ENCODE assay signal across 8 mouse cellular contexts in genomic region chr8:57486491-57487440, GRCm38 (mm10). TPM values are rescaled to one million over a fixed set of nuclear protein-coding genes. Genes with fewer than 3 reads are reported as not detected.
DNase-seq lines count a peak whose midpoint lies in the region; ATAC-seq and TF ChIP-seq lines count a peak whose summit lies in the region.

No protein-coding gene starts in this region.

- peak; percentile 38 for ATAC-seq in cerebellum, adult (ENCODE audit: insufficient number of reproducible peaks, low FRiP score, low TSS enrichment)
- peak; percentile 60 for ATAC-seq in intestine, embryonic 14.5 days (replicated peaks; ENCODE audit: low FRiP score, low TSS enrichment, low read depth)
- ATAC-seq in limb, embryonic 11.5 days (ENCODE audit: insufficient number of reproducible peaks, low FRiP score, low TSS enrichment, low read depth) = peak; percentile 76
- peak; percentile 67 for ATAC-seq in midbrain, embryonic 11.5 days (ENCODE audit: low FRiP score)

- no peak for DNase-seq in cerebellum, adult 8-10 months
- DNase-seq in gastrocnemius, postnatal 10 days = peak; percentile 39
- peak; percentile 85 for DNase-seq in intestine, embryonic 14.5 days (ENCODE audit: low spot score)
- DNase-seq in limb, embryonic 11.5 days (ENCODE audit: low spot score) = peak; percentile 79
- peak; percentile 97 for DNase-seq in midbrain, embryonic 11.5 days (ENCODE audit: low spot score, missing footprints)

- peak overlapping the region; percentile 88 for H3K9ac ChIP-seq in intestine, embryonic 14.5 days (ENCODE audit: low read length)
- H3K9ac ChIP-seq in limb, embryonic 11.5 days (ENCODE audit: low read length) = peak overlapping the region; percentile 90
- peak overlapping the region; percentile 96 for H3K9ac ChIP-seq in midbrain, embryonic 11.5 days (ENCODE audit: low read length)

- no peaks in the 10 kb centered on the region for H3K27me3 ChIP-seq in intestine, embryonic 14.5 days (replicated peaks; ENCODE audit: control insufficient read depth, insufficient read depth, low read length)
- H3K27me3 ChIP-seq in limb, embryonic 11.5 days (ENCODE audit: control insufficient read depth, insufficient read depth, low read length) = no peaks in the 10 kb centered on the region
- H3K27me3 ChIP-seq in midbrain, embryonic 11.5 days (ENCODE audit: control insufficient read depth, insufficient read depth, low read length) = no peaks in the 10 kb centered on the region
- no peaks in the 10 kb centered on the region for H3K27me3 ChIP-seq in small intestine, adult 2 months (ENCODE audit: control insufficient read depth, insufficient read depth, low read length)

- peak overlapping the region; percentile 44 for H3K4me3 ChIP-seq in cortical plate, adult 2 months (ENCODE audit: insufficient read depth, low read length)
- H3K4me3 ChIP-seq in intestine, embryonic 14.5 days (ENCODE audit: low read depth, low read length) = peak overlapping the region; percentile 90
- H3K4me3 ChIP-seq in limb, embryonic 11.5 days (ENCODE audit: low read depth, low read length) = peak overlapping the region; percentile 95
- H3K4me3 ChIP-seq in midbrain, embryonic 11.5 days (ENCODE audit: low read depth, low read length) = peak overlapping the region; percentile 94
- peak overlapping the region; percentile 87 for H3K4me3 ChIP-seq in small intestine, adult 2 months (ENCODE audit: low read depth, low read length)

- H3K36me3 ChIP-seq in intestine, embryonic 14.5 days (ENCODE audit: control insufficient read depth, insufficient read depth, low read length) = peaks cover 15% of the 10 kb centered on the region
- peaks cover 8% of the 10 kb centered on the region for H3K36me3 ChIP-seq in limb, embryonic 11.5 days (ENCODE audit: control insufficient read depth, insufficient read depth, low read length)
- H3K36me3 ChIP-seq in midbrain, embryonic 11.5 days (ENCODE audit: control insufficient read depth, insufficient read depth, low read length) = peaks cover 5% of the 10 kb centered on the region; the same call in 1 of the 2 replicates
- H3K36me3 ChIP-seq in small intestine, adult 2 months (ENCODE audit: control insufficient read depth, insufficient read depth, low read length) = peaks cover 7% of the 10 kb centered on the region

- TF ChIP-seq CTCF in cortical plate, adult 2 months (IDR thresholded peaks at IDR 0.05; ENCODE audit: extremely low read depth, insufficient read depth, low read length) = no peak
- no peak for TF ChIP-seq CTCF in small intestine, adult 2 months (IDR thresholded peaks at IDR 0.05; ENCODE audit: extremely low read depth, insufficient read length, insufficient replicate concordance, low read depth, low read length)

- WGBS in intestine, embryonic 14.5 days = under 1% methylated on average over 54 of the region's 54 CpGs
- WGBS in limb, embryonic 11.5 days = under 1% methylated on average over 54 of the region's 54 CpGs
- WGBS in midbrain, embryonic 11.5 days = under 1% methylated on average over 54 of the region's 54 CpGs
- WGBS in small intestine, adult 2 months = under 1% methylated on average over 54 of the region's 54 CpGs

- H3K27ac ChIP-seq in cortical plate, adult 2 months (ENCODE audit: insufficient read depth, low read length) = peak overlapping the region; percentile 25
- H3K27ac ChIP-seq in intestine, embryonic 14.5 days (ENCODE audit: low read depth) = peak overlapping the region; percentile 93
- peak overlapping the region; percentile 93 for H3K27ac ChIP-seq in limb, embryonic 11.5 days (replicated peaks; ENCODE audit: low read depth, low read length)
- H3K27ac ChIP-seq in midbrain, embryonic 11.5 days (ENCODE audit: low read depth, low read length) = peak overlapping the region; percentile 95
- H3K27ac ChIP-seq in small intestine, adult 2 months (ENCODE audit: insufficient read depth, low read depth, low read length) = peak overlapping the region; percentile 47

- peak overlapping the region; percentile 71 for H3K4me2 ChIP-seq in intestine, embryonic 14.5 days (ENCODE audit: low read length)
- peak overlapping the region; percentile 70 for H3K4me2 ChIP-seq in limb, embryonic 11.5 days (ENCODE audit: low read depth, severe bottlenecking)
- peak overlapping the region; percentile 65 for H3K4me2 ChIP-seq in midbrain, embryonic 11.5 days

- no peaks in the 10 kb centered on the region; the same call in 1 of the 2 replicates for H3K4me1 ChIP-seq in cortical plate, adult 2 months (ENCODE audit: control insufficient read depth, insufficient read depth, low read length)
- peaks cover 9% of the 10 kb centered on the region for H3K4me1 ChIP-seq in intestine, embryonic 14.5 days (replicated peaks; ENCODE audit: control insufficient read depth, insufficient read depth, low read length)
- peaks cover 5% of the 10 kb centered on the region; the same call in 1 of the 2 replicates for H3K4me1 ChIP-seq in limb, embryonic 11.5 days (ENCODE audit: control insufficient read depth, insufficient read depth, low read length)
- peaks cover 7% of the 10 kb centered on the region for H3K4me1 ChIP-seq in midbrain, embryonic 11.5 days (ENCODE audit: control insufficient read depth, insufficient read depth, low read length)
- peaks cover 6% of the 10 kb centered on the region; the same call in 1 of the 2 replicates for H3K4me1 ChIP-seq in small intestine, adult 2 months (ENCODE audit: control insufficient read depth, insufficient read depth, insufficient read length, low read length)

- H3K9me3 ChIP-seq in intestine, embryonic 14.5 days (ENCODE audit: control insufficient read depth, low read length) = no peaks in the 10 kb centered on the region
- H3K9me3 ChIP-seq in limb, embryonic 11.5 days (ENCODE audit: control insufficient read depth, low read length) = no peaks in the 10 kb centered on the region
- no peaks in the 10 kb centered on the region for H3K9me3 ChIP-seq in midbrain, embryonic 11.5 days (ENCODE audit: control insufficient read depth, low read length)

- TF ChIP-seq POLR2A in cortical plate, adult 2 months (IDR thresholded peaks at IDR 0.05; ENCODE audit: extremely low read depth, insufficient read depth, low read length) = no peak
- TF ChIP-seq POLR2A in small intestine, adult 2 months (IDR thresholded peaks at IDR 0.05; ENCODE audit: low read depth, low read length) = no peak

RNA-seq across cellular contexts. Expression of gene Sap30, which starts 0.9 kb away (rescaled TPM):
- 7.7 and 8.4 TPM in 2 replicates for polyA plus RNA-seq in cortical plate, adult 2 months (2012; rRNA removed)
- total RNA-seq in gastrocnemius, postnatal 10 days (2021) = 10 to 100 TPM; 33.6 to 35.9 TPM
- polyA plus RNA-seq in intestine, embryonic 14.5 days (2014; fragmentation: Nextera tagmentation; extraction: Ambion mirVana) = 36.6 and 39.7 TPM in 2 replicates
- polyA plus RNA-seq in limb, embryonic 11.5 days (2014; fragmentation: Nextera tagmentation; extraction: Ambion mirVana) = 93.7 and 97.7 TPM in 2 replicates
- polyA plus RNA-seq in midbrain, embryonic 11.5 days (2014; fragmentation: Nextera tagmentation; extraction: Ambion mirVana) = 119 and 123 TPM in 2 replicates
- 12.2 and 17.9 TPM in 2 replicates for polyA plus RNA-seq in small intestine, adult 2 months (2012; rRNA removed)

RNA-seq across cellular contexts. Expression of gene Hmgb2, which starts 24.9 kb away (rescaled TPM):
- 6.3 and 6.5 TPM in 2 replicates for polyA plus RNA-seq in cortical plate, adult 2 months (2012; rRNA removed)
- 10 to 100 TPM; 47.8 to 57.6 TPM for total RNA-seq in gastrocnemius, postnatal 10 days (2021)
- polyA plus RNA-seq in intestine, embryonic 14.5 days (2014; fragmentation: Nextera tagmentation; extraction: Ambion mirVana) = 340 and 378 TPM in 2 replicates
- 597 and 671 TPM in 2 replicates for polyA plus RNA-seq in limb, embryonic 11.5 days (2014; fragmentation: Nextera tagmentation; extraction: Ambion mirVana)
- polyA plus RNA-seq in midbrain, embryonic 11.5 days (2014; fragmentation: Nextera tagmentation; extraction: Ambion mirVana) = 628 and 641 TPM in 2 replicates
- polyA plus RNA-seq in small intestine, adult 2 months (2012; rRNA removed) = 3.7 and 7.9 TPM in 2 replicates

RNA-seq across cellular contexts. Expression of gene Scrg1, which starts 31.0 kb away (rescaled TPM):
- 107 and 112 TPM in 2 replicates for polyA plus RNA-seq in cortical plate, adult 2 months (2012; rRNA removed)
- total RNA-seq in gastrocnemius, postnatal 10 days (2021) = not detected
- 0.27 and 0.54 TPM in 2 replicates for polyA plus RNA-seq in intestine, embryonic 14.5 days (2014; fragmentation: Nextera tagmentation; extraction: Ambion mirVana)
- 1.1 and 1.4 TPM in 2 replicates for polyA plus RNA-seq in limb, embryonic 11.5 days (2014; fragmentation: Nextera tagmentation; extraction: Ambion mirVana)
- polyA plus RNA-seq in midbrain, embryonic 11.5 days (2014; fragmentation: Nextera tagmentation; extraction: Ambion mirVana) = 0.27 TPM in 1 of 2 replicates, not detected in the other
- polyA plus RNA-seq in small intestine, adult 2 months (2012; rRNA removed) = not detected in 2 replicates

Comparison
In these comparisons a context has a peak if more than half of its experiments do, and no peak if none do; other contexts are left out.
1. H3K27ac ChIP-seq: peak in every context shown above with its lines; median percentile 95 in midbrain, embryonic 11.5 days; 93 in intestine, embryonic 14.5 days; 93 in limb, embryonic 11.5 days; 47 in small intestine, adult 2 months; 25 in cortical plate, adult 2 months.
2. H3K4me3 ChIP-seq: peak in every context shown above with its lines; median percentile 95 in limb, embryonic 11.5 days; 94 in midbrain, embryonic 11.5 days; 90 in intestine, embryonic 14.5 days; 87 in small intestine, adult 2 months; 44 in cortical plate, adult 2 months.
3. RNA of gene Hmgb2, which starts 24.9 kb away (polyA plus RNA-seq): 628 to 641 TPM in midbrain, embryonic 11.5 days, 597 to 671 TPM in limb, embryonic 11.5 days and 340 to 378 TPM in intestine, embryonic 14.5 days; 3.7 to 7.9 TPM in small intestine, adult 2 months and 6.3 to 6.5 TPM in cortical plate, adult 2 months; every median in the first group is over 10 times any median in the second.
4. RNA of gene Scrg1, which starts 31.0 kb away (polyA plus RNA-seq): 107 to 112 TPM in cortical plate, adult 2 months; 1.1 to 1.4 TPM in limb, embryonic 11.5 days, 0.27 to 0.54 TPM in intestine, embryonic 14.5 days, 0.27 TPM in midbrain, embryonic 11.5 days and not detected in small intestine, adult 2 months; every median in the first group is over 10 times any median in the second.
5. Peak in every context shown above with its lines, with median percentiles within 50 percentile points of each other: ATAC-seq, H3K4me2 ChIP-seq and H3K9ac ChIP-seq.